Mouse (Mus musculus) C2C12 (cell line): ENCODE results near the gene Tnfaip2. TPM values are rescaled to one million over a fixed set of nuclear protein-coding genes. Genes with fewer than 3 reads are reported as not detected.

Experiments used
- H3K27me3 ChIP-seq: one replicate; pipeline ENCODE4 v1.6.1; 2011; ENCODE audit not compliant: control insufficient read depth, insufficient read depth, insufficient read length
- H3K36me3 ChIP-seq: one replicate; pipeline ENCODE4 v1.6.1; 2011; ENCODE audit not compliant: control insufficient read depth, insufficient read depth
- H3K4me3 ChIP-seq: one replicate; pipeline ENCODE4 v1.5.1; 2011; ENCODE audit warnings: mild to moderate bottlenecking, control low read depth; ENCODE audit not compliant: poor library complexity, insufficient read depth, severe bottlenecking
- H3K79me2 ChIP-seq: one replicate; pipeline ENCODE4 v1.6.1; 2011; ENCODE audit not compliant: control insufficient read depth, insufficient read depth
- H3K79me3 ChIP-seq: one replicate; pipeline ENCODE4 v1.6.1; 2011; ENCODE audit warnings: low read depth, control low read depth
- H3ac ChIP-seq: one replicate; pipeline ENCODE3; 2011; ENCODE audit warnings: low read depth; ENCODE audit not compliant: control insufficient read depth, insufficient read length
- CEBPB ChIP-seq: IDR thresholded peaks from one replicate; pipeline ENCODE4 v1.6.1; 2011; ENCODE audit warnings: low read depth, mild to moderate bottlenecking, control low read depth, moderate library complexity
- CTCF ChIP-seq: IDR thresholded peaks from one replicate; pipeline ENCODE4 v1.5.1; 2011; ENCODE audit not compliant: control insufficient read depth, insufficient read depth, insufficient read length
- FOSL1 ChIP-seq: IDR thresholded peaks from one replicate; pipeline ENCODE4 v1.8.0; 2011; ENCODE audit warnings: mild to moderate bottlenecking, low read length; ENCODE audit not compliant: poor library complexity, insufficient read depth, severe bottlenecking
- MAX ChIP-seq: IDR thresholded peaks from one replicate; pipeline ENCODE4 v1.6.1; 2011; ENCODE audit warnings: mild to moderate bottlenecking, control low read depth
- MYOD1 ChIP-seq: IDR thresholded peaks from one replicate; pipeline ENCODE4 v1.6.1; 2011; ENCODE audit warnings: low read depth; ENCODE audit not compliant: control insufficient read depth, insufficient read length
- MYOG ChIP-seq: IDR thresholded peaks from one replicate; pipeline ENCODE4 v1.6.1; 2011; ENCODE audit not compliant: control insufficient read depth, insufficient read length; ENCODE audit errors: extremely low read depth
- USF1 ChIP-seq: IDR thresholded peaks from one replicate; pipeline ENCODE4 v1.6.1; 2011; ENCODE audit warnings: low read depth, mild to moderate bottlenecking, control low read depth, moderate library complexity
- polyA plus RNA-seq: library from polyadenylated mRNA; unstranded; fragments of >200 nt; fragmentation: generic; extraction: Trizol; gene quantifications from one replicate; pipeline ENCODE4 v1.2.1, GENCODE M21; 2012; ENCODE audit warnings: missing spikeins

Gene Tnfaip2
- polyA plus RNA-seq, 1 experiment = 119 TPM

GRCm38 (mm10) chr12:111419918-111420317, 22.4 kb upstream of the Tnfaip2 start:
- Histone ChIP-seq H3K79me2 (no peaks in the 10 kb centered on the region), H3K27me3 (no peaks in the 10 kb centered on the region), H3K79me3 (no peaks in the 10 kb centered on the region), H3ac (no peak overlapping the region), H3K4me3 (no peak overlapping the region), H3K36me3 (no peaks in the 10 kb centered on the region)
- TF ChIP-seq MAX (no peak), FOSL1 (no peak), MYOD1 (no peak), CTCF (no peak), MYOG (no peak), CEBPB (no peak), USF1 (no peak)

GRCm38 (mm10) chr12:111420946-111421709, 21.1 kb upstream of the Tnfaip2 start:
- H3K36me3 ChIP-seq = no peaks in the 10 kb centered on the region
- H3ac ChIP-seq = no peak overlapping the region
- no peaks in the 10 kb centered on the region for H3K79me3 ChIP-seq
- TF ChIP-seq CEBPB (no peak), USF1 (no peak), MAX (no peak), CTCF (no peak), FOSL1 (no peak), MYOG (no peak), MYOD1 (no peak)
- no peak overlapping the region for H3K4me3 ChIP-seq
- H3K27me3 ChIP-seq = no peaks in the 10 kb centered on the region
- no peaks in the 10 kb centered on the region for H3K79me2 ChIP-seq

DNA sequence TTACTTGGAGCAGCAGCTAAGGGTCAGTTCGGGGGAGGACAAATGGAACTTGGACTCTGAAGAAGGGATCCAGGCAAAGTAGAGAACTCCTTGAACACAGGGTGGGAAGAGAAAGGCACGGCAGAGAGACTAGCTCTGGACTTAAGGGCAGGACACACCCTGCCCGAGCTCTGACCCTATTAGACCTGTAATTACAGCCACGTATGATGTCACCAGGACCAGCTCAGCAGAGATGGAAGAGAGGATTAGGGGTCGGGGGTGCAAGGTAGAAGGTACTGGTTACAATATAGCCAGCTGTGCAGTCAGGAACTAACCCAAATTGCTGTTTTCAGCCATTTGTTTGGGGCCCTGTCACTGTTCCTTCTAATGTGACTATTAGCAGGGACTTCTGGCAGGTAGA, 19.4 kb upstream of the Tnfaip2 start:
- Histone ChIP-seq H3K27me3 (no peaks in the 10 kb centered on the region), H3K4me3 (no peak overlapping the region), H3K36me3 (no peaks in the 10 kb centered on the region), H3K79me3 (no peaks in the 10 kb centered on the region), H3ac (no peak overlapping the region), H3K79me2 (no peaks in the 10 kb centered on the region)
- no peak for TF ChIP-seq CEBPB
- TF ChIP-seq MAX = no peak
- no peak for TF ChIP-seq USF1
- no peak for TF ChIP-seq CTCF
- TF ChIP-seq FOSL1 = no peak
- TF ChIP-seq MYOD1 = no peak

DNA sequence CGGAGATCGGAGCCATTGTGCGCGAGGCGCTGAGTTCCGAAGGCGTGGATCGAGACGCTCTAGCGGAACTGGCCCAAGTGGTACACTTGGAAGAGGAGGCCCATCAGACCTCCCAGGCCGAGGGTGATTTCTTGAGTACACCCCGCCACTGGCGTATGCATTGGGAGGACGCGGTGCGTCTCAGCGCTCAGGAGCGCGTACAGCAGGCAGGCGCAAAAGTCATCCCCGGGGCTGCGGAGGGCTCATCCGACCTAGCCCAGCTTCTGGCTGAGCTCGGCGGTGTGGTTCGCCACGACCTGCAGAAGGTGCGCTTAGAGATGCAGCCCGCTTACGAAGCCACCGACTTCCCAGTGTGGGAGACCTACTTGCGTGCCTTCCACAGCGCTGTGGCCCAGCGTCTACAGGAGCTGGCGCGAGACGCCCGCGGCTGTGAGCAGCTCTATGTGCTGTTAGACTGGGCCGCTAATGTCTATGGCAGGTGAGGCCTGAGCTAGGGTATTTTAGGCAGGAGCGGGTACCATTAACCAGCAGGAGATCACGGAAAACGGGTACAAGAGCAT, 18.6 kb upstream of the Tnfaip2 start:
- no peak overlapping the region for H3ac ChIP-seq
- peaks cover 5% of the 10 kb centered on the region for H3K79me2 ChIP-seq
- H3K79me3 ChIP-seq = no peaks in the 10 kb centered on the region
- H3K27me3 ChIP-seq = no peaks in the 10 kb centered on the region
- H3K36me3 ChIP-seq = no peaks in the 10 kb centered on the region
- H3K4me3 ChIP-seq = no peak overlapping the region
- TF ChIP-seq MYOD1 (no peak), CEBPB (no peak), MAX (no peak), CTCF (no peak), FOSL1 (no peak), USF1 (no peak), MYOG (no peak)

DNA sequence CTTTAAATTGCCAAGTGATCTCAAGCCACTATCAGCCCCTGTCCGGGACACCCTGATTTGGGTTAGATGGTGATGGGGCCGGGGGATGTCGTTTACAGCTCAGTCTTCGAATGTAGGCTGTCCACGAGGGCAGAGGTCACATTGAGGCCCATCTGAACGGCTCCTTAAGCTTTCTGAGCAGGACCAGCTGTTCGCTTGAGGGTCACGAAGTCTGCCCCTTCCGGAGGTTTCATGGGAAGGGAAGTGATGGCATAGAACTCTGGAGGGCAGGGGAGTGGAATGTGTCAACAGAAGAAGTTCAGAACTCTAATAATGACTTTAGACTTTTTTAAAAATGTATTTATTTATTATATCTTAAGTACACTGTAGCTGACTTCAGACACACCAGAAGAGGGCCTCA, 17.7 kb upstream of the Tnfaip2 start:
- H3K27me3 ChIP-seq = no peaks in the 10 kb centered on the region
- H3K4me3 ChIP-seq = no peak overlapping the region
- peaks cover 12% of the 10 kb centered on the region for H3K79me2 ChIP-seq
- TF ChIP-seq USF1 (no peak), MYOG (no peak), MYOD1 (no peak), CTCF (no peak), CEBPB (no peak), FOSL1 (no peak), MAX (no peak)
- peaks cover 5% of the 10 kb centered on the region for H3K79me3 ChIP-seq
- no peaks in the 10 kb centered on the region for H3K36me3 ChIP-seq
- H3ac ChIP-seq = no peak overlapping the region
